Mouse (Mus musculus) heart, postnatal 0 days (tissue): ENCODE results near the gene Tubb1. TPM values are rescaled to one million over a fixed set of nuclear protein-coding genes. Genes with fewer than 3 reads are reported as not detected.

Source experiments
- ATAC-seq: fragments of 200-750 bp; cut with Nextera tagmentation; 2 replicates; pipeline ENCODE4 v1.8.0; 2017; ENCODE audit warnings: low read depth, moderate number of reproducible peaks, moderate library complexity; ENCODE audit not compliant: insufficient read depth
- DNase-seq: peaks from one replicate; pipeline ENCODE4 v3.0.0-alpha.2; 2016; ENCODE audit warnings: low spot score
- H3K27ac ChIP-seq: fragments of 300-500 bp; sonication (generic); 2 replicates; pipeline ENCODE4 v1.5.1; 2014; ENCODE audit warnings: low read depth, mild to moderate bottlenecking
- H3K27me3 ChIP-seq: fragments of 300-500 bp; sonication (generic); 2 replicates; pipeline ENCODE4 v1.6.1; 2014; ENCODE audit warnings: low read length, mixed read lengths; ENCODE audit not compliant: control insufficient read depth, insufficient read depth
- H3K36me3 ChIP-seq: fragments of 300-500 bp; sonication (generic); replicated peaks from 2 replicates; pipeline ENCODE4 v1.6.1; 2014; ENCODE audit warnings: low read length, mixed read lengths; ENCODE audit not compliant: control insufficient read depth, insufficient read depth
- H3K4me1 ChIP-seq: fragments of 300-500 bp; sonication (generic); 2 replicates; pipeline ENCODE4 v1.6.1; 2014; ENCODE audit warnings: antibody characterized with exemption; ENCODE audit not compliant: control insufficient read depth, insufficient read depth
- H3K4me2 ChIP-seq: fragments of 300-500 bp; sonication (generic); 2 replicates; pipeline ENCODE4 v1.6.1; 2014; ENCODE audit warnings: low read depth, mild to moderate bottlenecking, low read length, moderate library complexity
- H3K4me3 ChIP-seq: fragments of 300-500 bp; sonication (generic); 2 replicates; pipeline ENCODE4 v1.5.1; 2014; ENCODE audit warnings: low read depth, low read length
- H3K9ac ChIP-seq: fragments of 300-500 bp; sonication (generic); replicated peaks from 2 replicates; pipeline ENCODE4 v1.6.1; 2014; ENCODE audit warnings: low read depth, low read length, mixed read lengths
- H3K9me3 ChIP-seq: fragments of 300-500 bp; sonication (generic); replicated peaks from 2 replicates; pipeline ENCODE4 v1.6.1; 2016; ENCODE audit warnings: low read length; ENCODE audit not compliant: control insufficient read depth
- CTCF ChIP-seq: IDR thresholded peaks from 2 replicates; pipeline ENCODE4 v1.5.1; 2016; ENCODE audit warnings: antibody characterized with exemption, control low read depth, low read depth
- EP300 ChIP-seq: IDR thresholded peaks from 2 replicates; pipeline ENCODE4 v1.6.1; 2016; ENCODE audit warnings: antibody characterized with exemption, low read depth
- WGBS: fragments of 180-500 bp; shearing (Covaris S2); extraction: QIAGEN DNeasy Blood & Tissue Kit; methylation state at CpG from one replicate; pipeline ENCODE4 v1.1.7; 2014; 5-methylcytosine and 5-hydroxymethylcytosine counted together
- polyA plus RNA-seq: library from polyadenylated mRNA; unstranded; fragments of >200 nt; fragmentation: Nextera tagmentation; extraction: Ambion mirVana; gene quantifications from 2 replicates; pipeline ENCODE4 v1.2.1, GENCODE M21; 2015
- total RNA-seq: library from RNA; depleted of rRNA; stranded (reverse); fragments of >200 nt; gene quantifications from 2 replicates; pipeline ENCODE4 v1.2.3, GENCODE M21; 2014; ENCODE audit warnings: low replicate concordance

Gene Tubb1
- total and polyA plus RNA-seq, 2 experiments from 2014 or later: 0.74 TPM; not detected in 1

DNA sequence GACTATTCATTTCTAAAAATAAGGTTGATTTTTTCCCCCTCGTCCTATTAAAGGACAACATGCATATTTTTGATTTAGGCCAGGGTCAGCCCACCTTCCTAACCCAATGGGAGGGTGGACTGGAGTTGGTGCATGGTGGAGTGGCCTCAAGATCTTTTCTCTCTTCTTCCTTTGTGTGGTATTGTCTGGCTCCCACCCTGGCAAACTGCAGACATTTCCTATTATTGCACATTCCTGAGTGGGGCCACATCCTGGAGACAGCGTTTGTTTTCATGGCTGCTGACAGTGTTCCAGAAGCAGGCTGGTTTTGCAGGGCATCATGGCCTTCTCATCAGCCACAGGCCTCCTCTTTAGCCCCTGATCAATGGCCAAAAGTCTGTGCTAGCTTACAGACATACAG, 7.4 kb upstream of the Tubb1 start:
- H3K9ac ChIP-seq: no peak overlapping the region
- no peak for DNase-seq
- peak; percentile 22; the same call in 1 of the 2 replicates for ATAC-seq
- H3K4me3 ChIP-seq: no peak overlapping the region
- no peaks in the 10 kb centered on the region for H3K9me3 ChIP-seq
- H3K36me3 ChIP-seq: no peaks in the 10 kb centered on the region
- no peak overlapping the region for H3K4me2 ChIP-seq
- H3K27ac ChIP-seq: peak overlapping the region; percentile 27; the same call in 1 of the 2 replicates
- WGBS: 26% methylated on average over 2 of the region's 2 CpGs
- TF ChIP-seq EP300 (no peak), CTCF (no peak)
- no peaks in the 10 kb centered on the region for H3K27me3 ChIP-seq
- H3K4me1 ChIP-seq: peaks cover 20% of the 10 kb centered on the region

- no peak overlapping the region for H3K27ac ChIP-seq
- H3K36me3 ChIP-seq: no peaks in the 10 kb centered on the region
- H3K9ac ChIP-seq: no peak overlapping the region
- ATAC-seq: no peak
- H3K4me3 ChIP-seq: no peak overlapping the region
- no peaks in the 10 kb centered on the region for H3K27me3 ChIP-seq
- no peak for DNase-seq
- no peaks in the 10 kb centered on the region for H3K9me3 ChIP-seq
- WGBS: 67% methylated on average over 7 of the region's 7 CpGs
- no peak overlapping the region for H3K4me2 ChIP-seq
- no peak for TF ChIP-seq EP300
- TF ChIP-seq CTCF: no peak
- H3K4me1 ChIP-seq: 0 out of 2 replicates have a peak, but pooled peaks cover 11% of the 10 kb centered on the region
Measured at GRCm38 (mm10) chr2:174444359-174444758, 6.1 kb upstream of the Tubb1 start.

- 82% methylated on average over 6 of the region's 6 CpGs for WGBS
- Histone ChIP-seq H3K4me2 (no peak overlapping the region), H3K27me3 (no peaks in the 10 kb centered on the region), H3K36me3 (no peaks in the 10 kb centered on the region), H3K4me1 (0 out of 2 replicates have a peak, but pooled peaks cover 11% of the 10 kb centered on the region), H3K9me3 (no peaks in the 10 kb centered on the region), H3K9ac (no peak overlapping the region), H3K4me3 (no peak overlapping the region), H3K27ac (no peak overlapping the region)
- TF ChIP-seq EP300 (no peak), CTCF (no peak)
- DNase-seq (no peak), ATAC-seq (no peak)
Measured at GRCm38 (mm10) chr2:174445018-174445417, 5.5 kb upstream of the Tubb1 start.

DNA sequence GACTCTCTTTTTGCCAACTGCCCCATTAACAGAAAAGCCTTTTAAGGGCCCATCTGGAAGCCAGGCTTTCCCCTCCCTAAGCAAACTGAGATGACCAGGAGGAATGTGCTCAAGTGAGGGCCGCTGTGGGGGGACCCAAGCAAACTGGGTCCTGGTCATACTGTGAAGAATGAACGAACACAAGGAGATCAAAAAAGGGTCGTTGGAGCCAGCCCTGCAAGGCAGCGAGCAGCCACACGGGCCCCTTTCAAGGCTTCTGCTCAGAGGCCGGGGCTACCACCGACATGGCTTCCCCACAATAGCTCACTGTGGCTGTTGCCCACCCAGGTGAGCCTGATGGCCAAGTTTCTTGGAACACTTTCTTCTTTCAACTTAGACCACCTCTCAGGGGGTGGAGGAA, 4.0 kb upstream of the Tubb1 start:
- ATAC-seq (no peak), DNase-seq (no peak)
- H3K27ac ChIP-seq: no peak overlapping the region
- H3K4me3 ChIP-seq: no peak overlapping the region
- no peak for TF ChIP-seq CTCF
- TF ChIP-seq EP300: no peak
- no peaks in the 10 kb centered on the region for H3K36me3 ChIP-seq
- H3K4me2 ChIP-seq: no peak overlapping the region
- H3K4me1 ChIP-seq: 0 out of 2 replicates have a peak, but pooled peaks cover 11% of the 10 kb centered on the region
- no peaks in the 10 kb centered on the region for H3K27me3 ChIP-seq
- no peak overlapping the region for H3K9ac ChIP-seq
- H3K9me3 ChIP-seq: no peaks in the 10 kb centered on the region
- 59% methylated on average over 7 of the region's 7 CpGs for WGBS

DNA sequence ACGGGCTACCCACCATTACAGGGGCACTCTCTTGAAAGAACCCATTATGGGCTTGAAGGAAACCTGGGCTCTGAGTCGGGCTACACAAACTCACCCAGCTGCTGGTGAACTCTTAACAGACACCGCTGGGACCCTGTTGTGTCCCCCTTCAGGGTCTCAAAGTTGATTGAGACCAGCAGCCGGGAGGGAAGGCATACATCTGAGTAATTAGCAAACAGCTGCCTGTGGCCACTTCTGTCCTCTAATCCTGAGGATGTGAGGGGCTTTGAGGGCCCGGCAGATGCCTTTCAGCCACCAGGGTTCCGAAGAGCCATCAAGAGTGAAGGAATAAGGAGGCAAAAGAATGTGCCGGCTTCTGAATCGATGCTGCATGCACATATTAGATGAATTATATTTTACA, 3.6 kb upstream of the Tubb1 start:
- Histone ChIP-seq H3K9ac (no peak overlapping the region), H3K4me3 (no peak overlapping the region), H3K27me3 (no peaks in the 10 kb centered on the region), H3K4me2 (no peak overlapping the region), H3K36me3 (no peaks in the 10 kb centered on the region), H3K4me1 (0 out of 2 replicates have a peak, but pooled peaks cover 11% of the 10 kb centered on the region), H3K9me3 (no peaks in the 10 kb centered on the region), H3K27ac (no peak overlapping the region)
- no peak for ATAC-seq
- no peak for TF ChIP-seq CTCF
- TF ChIP-seq EP300: no peak
- WGBS: 63% methylated on average over 8 of the region's 8 CpGs
- no peak for DNase-seq

GRCm38 (mm10) chr2:174448405-174448804, 2.1 kb upstream of the Tubb1 start:
- no peak overlapping the region for H3K27ac ChIP-seq
- H3K36me3 ChIP-seq: no peaks in the 10 kb centered on the region
- H3K9ac ChIP-seq: no peak overlapping the region
- H3K4me3 ChIP-seq: no peak overlapping the region
- no peak for DNase-seq
- no peaks in the 10 kb centered on the region for H3K27me3 ChIP-seq
- no peaks in the 10 kb centered on the region for H3K4me1 ChIP-seq
- WGBS: 79% methylated on average over 4 of the region's 4 CpGs
- TF ChIP-seq CTCF: no peak
- TF ChIP-seq EP300: no peak
- H3K4me2 ChIP-seq: no peak overlapping the region
- no peaks in the 10 kb centered on the region for H3K9me3 ChIP-seq
- ATAC-seq: no peak
